Mouse (Mus musculus) C2C12 (cell line): ENCODE results near the gene Lhfpl3.

Experiments
- CTCF ChIP-seq: IDR thresholded peaks from one replicate; pipeline ENCODE4 v1.5.1; 2011; ENCODE audit not compliant: control insufficient read depth, insufficient read depth, insufficient read length
- FOSL1 ChIP-seq: IDR thresholded peaks from one replicate; pipeline ENCODE4 v1.8.0; 2011; ENCODE audit warnings: mild to moderate bottlenecking, low read length; ENCODE audit not compliant: poor library complexity, insufficient read depth, severe bottlenecking
- MAX ChIP-seq: IDR thresholded peaks from one replicate; pipeline ENCODE4 v1.6.1; 2011; ENCODE audit warnings: mild to moderate bottlenecking, control low read depth
- MYOD1 ChIP-seq: IDR thresholded peaks from one replicate; pipeline ENCODE4 v1.6.1; 2011; ENCODE audit warnings: low read depth; ENCODE audit not compliant: control insufficient read depth, insufficient read length
- MYOG ChIP-seq: IDR thresholded peaks from one replicate; pipeline ENCODE4 v1.6.1; 2011; ENCODE audit not compliant: control insufficient read depth, insufficient read length; ENCODE audit errors: extremely low read depth
- USF1 ChIP-seq: IDR thresholded peaks from one replicate; pipeline ENCODE4 v1.6.1; 2011; ENCODE audit warnings: low read depth, mild to moderate bottlenecking, control low read depth, moderate library complexity

- TF ChIP-seq CTCF (no peak), USF1 (no peak), MAX (no peak), MYOD1 (no peak), MYOG (no peak), FOSL1 (no peak)
These were observed 407.4 kb downstream of the Lhfpl3 start for GRCm38 (mm10) chr5:23153210-23153609.
